Mouse (Mus musculus) CH12.LX (cell line): ENCODE measurements at regions not wholly inside any gene's neighbourhood (a gene's known extent, or its start where the extent isn't known, plus 50 kb on each side); places are given as distances from the start of the nearest gene placed in this dataset.

ENCODE experiments used
- DNase-seq: peaks from one replicate; pipeline ENCODE4 v3.0.0-alpha.2; 2013; ENCODE audit errors: extremely low read depth
- H3K27ac ChIP-seq: 2 replicates; pipeline ENCODE4 v1.5.1; 2012; ENCODE audit warnings: low read depth, mild to moderate bottlenecking, control low read depth, moderate library complexity; ENCODE audit not compliant: insufficient read depth
- H3K27me3 ChIP-seq: replicated peaks from 2 replicates; pipeline ENCODE3; 2012; ENCODE audit warnings: inconsistent platforms
- H3K36me3 ChIP-seq, 2 experiments: replicated peaks in 1 of 2; 2 replicates each; pipeline versions ENCODE3 to v1.6.1; 2012; ENCODE audit warnings: inconsistent platforms in 1 of 2, low read length in 1 of 2, mild to moderate bottlenecking in 1 of 2, mixed read lengths in 1 of 2, moderate library complexity in 1 of 2; ENCODE audit not compliant: control insufficient read depth in 1 of 2, insufficient read depth in 1 of 2
- H3K4me1 ChIP-seq, 2 experiments: 2 replicates each; pipeline ENCODE4 v1.6.1; 2012; ENCODE audit warnings: inconsistent platforms in 1 of 2, moderate library complexity in 1 of 2; ENCODE audit not compliant: insufficient read depth in 2 of 2, control insufficient read depth in 1 of 2
- H3K4me2 ChIP-seq: 2 replicates; pipeline ENCODE4 v1.6.1; 2012; ENCODE audit warnings: low read depth, mild to moderate bottlenecking, control low read depth; ENCODE audit not compliant: poor library complexity, insufficient read depth, severe bottlenecking
- H3K4me3 ChIP-seq, 3 experiments: fragments of 150-350 bp in 1 of 3; sonication (generic) in 1 of 3; replicated peaks in 1 of 3; 2 replicates each; pipeline versions ENCODE3 to v1.5.1; 2011 to 2012; ENCODE audit warnings: low read depth in 2 of 3, low read length in 2 of 3, mild to moderate bottlenecking in 2 of 3, moderate library complexity in 2 of 3, control low read depth in 1 of 3, improper control_type of control experiment in 1 of 3, inconsistent platforms in 1 of 3, mixed read lengths in 1 of 3; ENCODE audit not compliant: poor library complexity in 1 of 3
- H3K79me2 ChIP-seq: replicated peaks from 2 replicates; pipeline ENCODE4 v1.6.1; 2012; ENCODE audit warnings: mild to moderate bottlenecking, moderate library complexity; ENCODE audit not compliant: control insufficient read depth, poor library complexity, insufficient read depth, severe bottlenecking; ENCODE audit errors: extremely low read depth
- H3K9ac ChIP-seq: 2 replicates; pipeline ENCODE4 v1.6.1; 2012; ENCODE audit warnings: low read depth, mild to moderate bottlenecking, control low read depth, moderate library complexity; ENCODE audit not compliant: insufficient read depth
- H3K9me3 ChIP-seq: replicated peaks from 2 replicates; pipeline ENCODE3; 2012; ENCODE audit warnings: low read length, inconsistent platforms, mixed read lengths
- CHD1 ChIP-seq: IDR thresholded peaks from 2 replicates; pipeline ENCODE4 v1.6.1; 2012; ENCODE audit warnings: low read depth, low read length, improper control_type of control experiment, inconsistent platforms
- CHD2 ChIP-seq: IDR thresholded peaks from 2 replicates; pipeline ENCODE4 v1.6.1; 2011; ENCODE audit warnings: low read length, improper control_type of control experiment
- CTCF ChIP-seq, 2 experiments: IDR thresholded peaks in 1 of 2; conservative IDR thresholded peaks in 1 of 2; 2 replicates each; pipeline ENCODE4 v1.5.1; 2011 to 2012; ENCODE audit warnings: low read depth in 2 of 2, low read length in 2 of 2, improper control_type of control experiment in 1 of 2, inconsistent platforms in 1 of 2, mild to moderate bottlenecking in 1 of 2, moderate library complexity in 1 of 2
- E2F4 ChIP-seq: IDR thresholded peaks from 2 replicates; pipeline ENCODE4 v1.6.1; 2011; ENCODE audit warnings: low read depth, low read length, improper control_type of control experiment; ENCODE audit not compliant: insufficient replicate concordance
- EP300 ChIP-seq: IDR thresholded peaks from 2 replicates; pipeline ENCODE4 v1.6.1; 2011; ENCODE audit warnings: low read length, improper control_type of control experiment
- HCFC1 ChIP-seq: IDR thresholded peaks from 2 replicates; pipeline ENCODE4 v1.6.1; 2012; ENCODE audit warnings: low read depth, mild to moderate bottlenecking, inconsistent platforms, low read length, improper control_type of control experiment
- KAT2A ChIP-seq: IDR thresholded peaks from 2 replicates; pipeline ENCODE4 v1.6.1; 2012; ENCODE audit warnings: low read length, improper control_type of control experiment, inconsistent platforms; ENCODE audit not compliant: insufficient replicate concordance
- MAFK ChIP-seq: IDR thresholded peaks from 2 replicates; pipeline ENCODE4 v1.6.1; 2011; ENCODE audit warnings: low read length, improper control_type of control experiment; ENCODE audit not compliant: insufficient replicate concordance
- MAX ChIP-seq: IDR thresholded peaks from 2 replicates; pipeline ENCODE4 v1.6.1; 2011; ENCODE audit warnings: low read length, improper control_type of control experiment
- MEF2A ChIP-seq: IDR thresholded peaks from 2 replicates; pipeline ENCODE4 v1.6.1; 2014; ENCODE audit warnings: low read depth, mild to moderate bottlenecking, inconsistent platforms, low read length, improper control_type of control experiment, borderline replicate concordance
- MXI1 ChIP-seq: IDR thresholded peaks from 2 replicates; pipeline ENCODE4 v1.6.1; 2011; ENCODE audit warnings: mild to moderate bottlenecking, low read depth, low read length, improper control_type of control experiment
- MYC ChIP-seq: IDR thresholded peaks from 2 replicates; pipeline ENCODE4 v1.6.1; 2011; ENCODE audit warnings: low read depth, mild to moderate bottlenecking, improper control_type of control experiment, low read length
- NELFE ChIP-seq: IDR thresholded peaks from 2 replicates; pipeline ENCODE4 v1.6.1; 2011; ENCODE audit warnings: low read depth, low read length, improper control_type of control experiment
- RAD21 ChIP-seq: IDR thresholded peaks from 2 replicates; pipeline ENCODE4 v1.6.1; 2011; ENCODE audit warnings: low read depth, mild to moderate bottlenecking, low read length, improper control_type of control experiment, moderate library complexity
- TBP ChIP-seq: conservative IDR thresholded peaks from 2 replicates; pipeline ENCODE4 v1.6.1; 2011; ENCODE audit warnings: low read depth, low read length, improper control_type of control experiment
- USF2 ChIP-seq: conservative IDR thresholded peaks from 2 replicates; pipeline ENCODE4 v1.6.1; 2011; ENCODE audit warnings: low read depth, low read length, improper control_type of control experiment
- ZC3H11A ChIP-seq: IDR thresholded peaks from 2 replicates; pipeline ENCODE4 v1.6.1; 2012; ENCODE audit warnings: low read depth, mild to moderate bottlenecking, inconsistent platforms, low read length, improper control_type of control experiment
- ZMIZ1 ChIP-seq: IDR thresholded peaks from 2 replicates; pipeline ENCODE4 v1.6.1; 2012; ENCODE audit warnings: low read depth, mild to moderate bottlenecking, inconsistent platforms, low read length, improper control_type of control experiment
- dilution Hi-C: fragments of 300-500 bp; cut with MboI; formaldehyde crosslinking; loops from 2 replicates; pipeline ENCODE4 v1.14.3; 2020; ENCODE audit warnings: low sequenced_read_pairs; ENCODE audit not compliant: extremely low pct_unique_long_range_greater_than_20kb, extremely low pct_ligation_motif_present
- in situ Hi-C: fragments of 300-500 bp; cut with MboI; formaldehyde crosslinking; loops from 3 replicates; pipeline ENCODE4 v1.14.3; 2019; ENCODE audit warnings: low sequenced_read_pairs, low pct_ligation_motif_present, low pct_unique_long_range_greater_than_20kb, mixed read lengths

DNA sequence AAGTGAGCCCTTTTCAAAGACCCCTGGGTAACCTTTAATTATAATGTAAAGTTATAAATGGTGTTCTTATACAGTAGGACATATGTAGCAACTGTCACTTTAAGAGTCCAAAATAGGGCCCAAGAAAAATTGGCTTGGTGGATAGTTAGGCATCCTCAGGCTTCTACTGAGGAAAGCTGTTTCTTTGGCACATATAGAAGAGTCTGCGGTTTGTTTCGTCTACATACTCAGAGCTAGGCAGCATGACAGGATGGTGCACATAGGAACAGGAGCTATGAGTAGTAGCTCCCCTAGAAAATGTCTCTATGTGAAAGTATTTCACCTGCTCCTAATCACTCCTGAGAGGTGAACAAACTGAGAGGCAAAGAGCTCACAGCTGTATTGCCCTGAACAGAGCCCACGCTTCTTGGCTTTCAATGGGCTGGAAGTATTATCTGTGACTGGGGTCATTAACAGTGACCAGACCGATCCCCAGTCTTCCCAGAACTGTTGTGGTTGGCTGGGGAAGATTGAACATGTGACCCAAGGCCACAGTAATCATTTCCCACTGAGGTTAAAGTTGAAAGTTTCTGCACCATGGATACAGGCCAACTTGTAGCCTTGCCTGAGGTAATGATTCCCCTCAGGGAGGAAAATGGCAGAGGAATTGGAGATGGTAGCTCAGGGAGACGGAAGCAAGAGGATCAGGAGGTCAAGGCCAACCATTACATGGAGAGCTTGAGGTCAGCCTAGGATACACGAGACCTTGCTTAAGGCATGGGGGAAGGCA is 235.3 kb downstream of the Tmem114 start:
- Histone ChIP-seq H3K27me3 (no peaks in the 10 kb centered on the region), H3K9me3 (peaks cover 20% of the 10 kb centered on the region), H3K4me3 (no peak overlapping the region), H3K9ac (no peak overlapping the region), H3K36me3 (no peaks in the 10 kb centered on the region), H3K4me2 (no peak overlapping the region), H3K79me2 (no peaks in the 10 kb centered on the region)
- in situ Hi-C loops, result no loop called here
- dilution Hi-C loops, result no loop called here
- TF ChIP-seq MEF2A, result no peak
- no peak for TF ChIP-seq MYC
- no peak for TF ChIP-seq RAD21
- TF ChIP-seq MAFK, result no peak
- TF ChIP-seq ZC3H11A, result no peak
- TF ChIP-seq USF2, result no peak
- no peak for TF ChIP-seq EP300
- TF ChIP-seq E2F4, result no peak
- no peak for TF ChIP-seq MAX
- TF ChIP-seq KAT2A, result no peak
- TF ChIP-seq CTCF (conservative IDR thresholded peaks at IDR 0.05 in 1 of 2, IDR thresholded peaks at IDR 0.05 in 1 of 2; ENCODE audit: low read depth in 2 of 2, low read length in 2 of 2), result no peak
- no peak for TF ChIP-seq HCFC1
- no peak for TF ChIP-seq CHD1
- TF ChIP-seq MXI1, result no peak
- no peak for TF ChIP-seq CHD2
- no peak for TF ChIP-seq TBP
- no peak for TF ChIP-seq NELFE
- TF ChIP-seq, all 38 proteins: peak for 0
- H3K4me1 ChIP-seq, result no peaks in the 10 kb centered on the region
- no peak for DNase-seq
- no peak overlapping the region for H3K27ac ChIP-seq

DNA sequence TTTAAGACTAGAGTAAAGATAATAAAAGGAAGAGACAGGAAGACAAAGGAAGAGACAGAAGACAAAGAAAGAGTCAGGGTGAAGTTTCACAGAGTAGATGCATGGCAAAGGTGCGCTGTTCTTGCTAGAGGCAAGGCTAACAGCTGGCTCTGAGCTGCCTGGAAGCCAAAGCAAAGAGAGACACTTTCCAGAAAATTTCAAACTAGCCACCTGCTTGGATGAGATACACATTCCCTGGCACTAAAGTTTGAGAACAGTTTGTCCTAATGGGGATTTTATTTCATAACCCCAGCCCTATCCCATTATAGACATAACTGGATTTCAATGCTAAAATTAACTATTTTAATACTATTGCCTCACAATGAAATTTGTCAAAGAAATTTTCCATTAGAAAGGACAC is 235.9 kb downstream of the Tmem114 start:
- dilution Hi-C loops (no loop called here), in situ Hi-C loops (no loop called here)
- Histone ChIP-seq H3K79me2 (no peaks in the 10 kb centered on the region), H3K4me1 (no peaks in the 10 kb centered on the region), H3K27me3 (no peaks in the 10 kb centered on the region), H3K36me3 (no peaks in the 10 kb centered on the region), H3K9me3 (peaks cover 21% of the 10 kb centered on the region), H3K27ac (no peak overlapping the region), H3K4me2 (no peak overlapping the region), H3K4me3 (no peak overlapping the region), H3K9ac (no peak overlapping the region)
- no peak for DNase-seq
- TF ChIP-seq ZMIZ1, result no peak
- no peak for TF ChIP-seq MXI1
